15 mouse cellular contexts compared by ENCODE assay signal in genomic region chr4:108803535-108803934, GRCm38 (mm10). TPM values are rescaled to one million over a fixed set of nuclear protein-coding genes. Genes with fewer than 3 reads are reported as not detected.
"Had no signal": no experiment of that assay in that cellular context is flagged by ENCODE, and none has a peak within 500 bp of the region (broad histone marks: within the 10 kb centered on the region; RNA-seq: fewer than 3 reads in every experiment).

No protein-coding gene starts in this region.

- DNase-seq: gastrocnemius, adult 2 months; gastrocnemius, postnatal 10 days; gastrocnemius, postnatal 25 days; heart, adult 2 months; heart, postnatal 10 days; heart, postnatal 4 days; kidney, adult 18-20 months; kidney, adult 8-10 months; kidney, postnatal 10 days; kidney, postnatal 25 days; kidney, postnatal 4 days; liver had no signal

RNA-seq across cellular contexts. Expression of gene A730015C16Rik, which starts 44.9 kb away (rescaled TPM):
- total RNA-seq: gastrocnemius, postnatal 10 days; gastrocnemius, postnatal 25 days; heart, adult 2 months; heart, postnatal 10 days; heart, postnatal 25 days; heart, postnatal 4 days; layer of hippocampus, adult 2 months; left cerebral cortex, adult 2 months had no signal
